ENCODE assay signal across 1 mouse cellular context in genomic region chr11:70670483-70670882, GRCm38 (mm10).
TF ChIP-seq lines count a peak whose summit lies in the region.

No protein-coding gene starts in this region.

TF ChIP-seq in MEL, 35 proteins besides CTCF, POLR2A, EP300 and RAD21 (continued from another document):
- TF ChIP-seq ZC3H11A (IDR thresholded peaks at IDR 0.05; ENCODE audit: low read depth, low read length) (no peak), POLR2AphosphoS2 (IDR thresholded peaks at IDR 0.05; ENCODE audit: low read length) (no peak), KAT2A (conservative IDR thresholded peaks at IDR 0.05; ENCODE audit: low read depth, low read length) (no peak), CHD2 (IDR thresholded peaks at IDR 0.05; ENCODE audit: low read length) (no peak), MYC (IDR thresholded peaks at IDR 0.05; ENCODE audit: low read depth, low read length) (no peak), HCFC1 (IDR thresholded peaks at IDR 0.05; ENCODE audit: low read depth, low read length) (no peak), GABPA (IDR thresholded peaks at IDR 0.05; ENCODE audit: low read depth, low read length) (no peak), ZNF384 (IDR thresholded peaks at IDR 0.05; ENCODE audit: low read depth, low read length) (no peak)
